Mouse (Mus musculus) heart, postnatal 0 days (tissue): ENCODE measurements around the gene Tcp1.

Source experiments
- CTCF ChIP-seq: IDR thresholded peaks from 2 replicates; pipeline ENCODE4 v1.5.1; 2016; ENCODE audit warnings: antibody characterized with exemption, control low read depth, low read depth
- EP300 ChIP-seq: IDR thresholded peaks from 2 replicates; pipeline ENCODE4 v1.6.1; 2016; ENCODE audit warnings: antibody characterized with exemption, low read depth

DNA sequence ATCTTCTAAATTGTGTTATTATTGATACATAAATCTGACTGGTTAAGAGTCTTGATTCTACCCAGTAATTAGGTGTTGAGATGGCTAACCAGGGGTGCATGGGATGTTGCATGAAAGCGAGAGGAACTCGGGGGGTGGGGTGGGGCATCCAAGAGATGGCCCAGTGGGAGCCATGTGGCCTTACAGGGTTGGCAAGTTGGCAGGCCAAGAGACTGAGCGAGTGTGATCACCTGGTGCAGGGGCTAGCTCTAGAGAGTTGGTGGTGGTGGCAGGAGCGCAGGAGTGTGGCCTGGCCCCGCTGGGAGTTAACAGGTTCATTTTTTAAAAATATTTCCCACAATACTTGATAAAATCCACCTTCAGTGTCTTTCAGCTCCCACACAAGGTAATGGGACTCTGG, 17.8 kb upstream of the Tcp1 start:
- no peak for TF ChIP-seq CTCF
- no peak for TF ChIP-seq EP300
